Mouse (Mus musculus): ENCODE measurements at regions not wholly inside any gene's neighbourhood (a gene's known extent, or its start where the extent isn't known, plus 50 kb on each side); places are given as distances from the start of the nearest gene placed in this dataset.

DNA sequence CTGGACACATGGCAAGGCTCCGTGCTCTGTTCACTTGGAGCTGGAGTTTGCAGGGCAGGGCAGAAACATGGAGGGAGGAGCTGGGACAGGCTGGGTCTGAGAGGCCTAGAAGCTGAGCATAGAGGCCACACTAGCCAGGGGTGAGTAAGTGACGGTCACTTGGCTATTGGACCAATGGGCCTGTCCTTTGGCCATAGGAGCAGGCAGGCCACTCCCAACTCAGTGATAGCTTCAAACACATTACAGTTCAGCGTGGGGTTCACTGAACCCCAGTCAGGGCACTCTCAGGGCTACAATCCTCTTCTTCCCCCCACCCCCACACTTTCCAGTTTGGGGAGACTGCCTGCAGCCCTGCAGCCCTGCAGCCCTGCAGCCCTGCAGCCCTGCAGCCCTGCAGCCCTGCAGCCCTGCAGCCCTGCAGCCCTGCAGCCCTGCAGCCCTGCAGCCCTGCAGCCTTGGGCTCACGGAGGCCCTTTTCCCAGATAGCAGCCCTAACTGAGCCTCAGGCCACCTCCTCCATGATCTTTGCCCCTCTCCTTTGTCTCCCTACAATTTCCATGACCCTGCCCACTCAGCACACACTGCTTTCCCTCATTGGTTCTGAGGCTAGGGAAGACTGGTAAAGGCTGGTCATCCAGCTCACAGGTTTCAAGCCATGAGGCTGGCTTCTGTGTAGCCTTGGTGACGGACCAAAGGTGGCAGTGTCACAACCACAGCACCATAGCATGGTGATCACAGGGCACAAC, 285.3 kb downstream of the Cdh26 start:
- no peak for DNase-seq (ENCODE audit: low spot score)

DNA sequence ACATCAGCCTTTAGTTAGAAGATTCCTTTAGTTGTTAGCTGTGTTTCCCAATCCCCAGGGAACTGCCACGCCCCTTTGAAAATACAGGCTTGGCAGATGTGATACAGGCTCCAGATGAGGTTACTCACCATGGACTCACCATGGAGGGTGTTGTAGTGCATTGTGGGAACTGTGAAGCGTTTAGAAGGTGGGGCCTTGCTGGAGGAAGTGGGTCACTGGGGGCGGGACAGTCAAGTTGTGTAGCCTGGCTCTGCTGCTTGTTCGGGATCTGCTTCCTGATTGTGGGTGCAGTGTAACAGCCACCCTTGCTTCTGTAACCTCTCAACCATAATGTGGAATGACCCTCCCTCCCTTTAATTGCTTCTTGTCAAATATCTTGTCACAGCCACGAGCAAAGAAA, 287.7 kb downstream of the Cdh26 start:
- no peak for DNase-seq (ENCODE audit: low spot score)

GRCm38 (mm10) chr2:178723455-178723854, 293.1 kb downstream of the Cdh26 start:
- no peak for DNase-seq (ENCODE audit: low spot score)

- DNase-seq (ENCODE audit: low spot score) = no peak
These were observed 293.9 kb downstream of the Cdh26 start for GRCm38 (mm10) chr2:178724228-178724627.

GRCm38 (mm10) chr2:178727930-178728793, 297.8 kb downstream of the Cdh26 start:
- DNase-seq (ENCODE audit: low spot score) = no peak

GRCm38 (mm10) chr2:178728794-178729120, 298.4 kb downstream of the Cdh26 start:
- DNase-seq (ENCODE audit: low spot score) = no peak

DNA sequence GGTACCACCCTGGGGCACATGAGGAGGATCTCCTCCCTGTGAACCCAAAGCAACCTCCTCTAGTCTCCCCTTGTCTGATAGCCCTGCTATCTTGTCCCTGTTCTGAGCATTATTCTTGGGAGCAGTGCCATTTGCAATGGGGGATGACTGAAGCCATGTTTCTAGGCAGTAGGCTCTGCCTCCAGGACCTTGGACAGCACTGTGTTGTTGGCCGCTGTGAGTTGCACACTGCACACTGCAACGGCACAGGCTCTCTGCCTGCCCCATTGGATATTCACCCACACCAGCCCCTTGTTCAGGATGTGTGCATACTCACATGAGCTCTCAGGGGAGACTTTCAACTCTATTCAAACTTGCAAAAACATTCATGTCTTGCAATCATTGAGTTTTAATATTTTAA, 304.8 kb downstream of the Cdh26 start:
- DNase-seq (ENCODE audit: low spot score) = no peak

- no peak for DNase-seq (ENCODE audit: low spot score)
These were observed 314.3 kb downstream of the Cdh26 start for GRCm38 (mm10) chr2:178744617-178745016.

- DNase-seq (ENCODE audit: low spot score) = no peak
These were observed 315.1 kb downstream of the Cdh26 start for GRCm38 (mm10) chr2:178745296-178746015.

- DNase-seq (ENCODE audit: low spot score) = no peak
These were observed 320.9 kb downstream of the Cdh26 start for GRCm38 (mm10) chr2:178751247-178751646.

DNA sequence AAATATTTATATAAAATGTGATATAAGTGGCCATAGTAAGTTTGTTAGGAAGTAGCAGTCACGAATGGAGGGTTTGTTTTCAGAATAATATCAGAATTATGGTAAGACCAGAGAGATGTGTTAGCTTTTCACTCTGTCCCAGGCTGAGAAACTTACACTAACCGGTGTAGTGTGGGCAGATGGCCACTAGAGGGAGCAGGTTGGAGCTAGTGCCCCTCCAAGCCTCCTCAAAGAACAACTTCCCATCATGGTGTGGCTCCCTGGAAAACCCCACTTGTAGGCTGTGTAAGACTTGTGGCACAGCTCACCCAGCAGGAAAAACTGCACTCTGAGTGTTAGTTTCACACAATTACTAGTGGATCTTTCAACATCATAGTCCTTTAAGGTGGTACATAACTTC, 328.0 kb downstream of the Cdh26 start:
- DNase-seq (ENCODE audit: low spot score) = peak; percentile 21

- no peak for DNase-seq (ENCODE audit: low spot score)
These were observed 338.2 kb downstream of the Cdh26 start for GRCm38 (mm10) chr2:178768526-178768925.

- no peak for DNase-seq (ENCODE audit: low spot score)
These were observed 338.7 kb downstream of the Cdh26 start for GRCm38 (mm10) chr2:178769001-178769400.

DNA sequence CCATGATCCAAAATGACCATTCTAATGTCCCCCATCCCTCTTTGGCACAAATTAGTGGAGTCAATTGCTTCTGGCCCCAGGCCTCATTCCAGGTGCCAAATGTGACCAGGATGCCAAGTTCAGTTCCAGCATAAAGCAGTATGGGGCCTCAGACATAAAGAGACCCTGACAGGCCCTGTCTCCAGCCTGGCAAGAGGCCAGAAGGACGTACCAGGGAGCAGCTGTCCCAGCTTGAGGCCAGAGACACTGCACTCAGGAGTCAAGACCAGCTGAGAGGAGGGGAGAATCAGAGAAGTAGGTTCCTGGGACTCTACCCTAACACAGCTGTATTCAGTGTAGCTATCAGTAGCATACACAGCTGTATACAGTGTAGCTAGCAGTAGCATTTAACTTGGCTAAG, 341.1 kb downstream of the Cdh26 start:
- DNase-seq (ENCODE audit: low spot score) = no peak

DNA sequence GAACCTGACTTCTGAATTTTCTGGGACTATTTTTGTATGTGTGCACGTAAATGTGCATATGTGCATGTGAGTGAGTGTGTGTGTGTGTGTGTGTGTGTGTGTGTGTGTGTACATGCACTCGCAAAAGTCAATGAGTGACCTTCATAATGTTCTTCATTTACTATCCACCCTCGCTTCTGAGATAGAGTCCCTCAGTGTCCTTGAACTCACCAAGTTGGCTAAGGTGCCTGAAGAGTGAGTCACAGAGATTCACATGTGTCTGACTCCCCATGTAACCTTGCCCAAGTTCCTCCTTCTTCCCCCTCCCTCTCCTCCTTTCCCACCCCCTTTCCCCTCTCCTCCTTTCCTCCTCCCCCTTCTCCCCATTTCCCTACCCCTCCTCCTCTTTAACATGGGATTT, 341.6 kb downstream of the Cdh26 start:
- no peak for DNase-seq (ENCODE audit: low spot score)

GRCm38 (mm10) chr2:178784822-178785589, 354.7 kb downstream of the Cdh26 start:
- no peak for DNase-seq (ENCODE audit: low spot score)

DNA sequence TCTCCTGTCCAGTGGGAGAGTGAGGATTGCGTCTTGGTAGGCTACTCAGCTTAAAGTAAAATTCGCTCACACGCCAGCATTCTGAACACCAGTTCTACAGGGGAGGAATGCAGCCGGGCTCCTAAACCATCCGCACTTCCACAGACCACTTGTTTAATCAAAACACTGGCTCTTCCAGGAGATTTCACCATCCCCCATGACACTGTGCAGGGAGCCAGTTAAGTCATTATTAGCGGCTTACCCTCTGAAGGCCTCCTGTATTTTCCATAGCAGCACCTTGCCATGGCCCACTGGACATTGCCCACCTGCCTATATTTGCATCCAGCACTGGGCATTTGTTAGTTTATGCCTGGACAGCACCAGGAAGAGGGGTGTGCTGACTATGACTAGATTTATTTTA, 355.5 kb downstream of the Cdh26 start:
- no peak for DNase-seq (ENCODE audit: low spot score)

GRCm38 (mm10) chr2:178795841-178796240, 365.5 kb downstream of the Cdh26 start:
- no peak for DNase-seq (ENCODE audit: low spot score)

DNA sequence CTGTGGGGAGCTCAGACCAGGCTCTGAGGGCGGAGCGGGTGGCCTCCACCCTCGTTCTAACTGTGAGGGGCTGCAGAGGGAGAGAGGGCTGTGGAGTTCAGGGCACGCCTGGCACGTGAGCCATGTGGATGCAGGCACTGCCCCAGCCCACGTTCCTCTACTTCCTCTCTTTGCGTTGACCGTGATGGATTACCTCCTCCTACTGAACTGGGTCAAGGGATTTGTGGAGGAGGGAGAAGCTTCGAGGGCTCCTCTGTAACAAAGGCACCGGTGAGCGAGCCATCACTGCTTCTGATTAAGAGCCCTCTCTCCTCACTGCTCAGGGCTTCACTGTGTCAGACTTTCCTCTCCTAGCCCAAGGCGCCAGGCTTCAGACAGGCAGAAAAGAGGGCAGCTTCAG, 371.1 kb downstream of the Cdh26 start:
- no peak for DNase-seq (ENCODE audit: low spot score)

DNA sequence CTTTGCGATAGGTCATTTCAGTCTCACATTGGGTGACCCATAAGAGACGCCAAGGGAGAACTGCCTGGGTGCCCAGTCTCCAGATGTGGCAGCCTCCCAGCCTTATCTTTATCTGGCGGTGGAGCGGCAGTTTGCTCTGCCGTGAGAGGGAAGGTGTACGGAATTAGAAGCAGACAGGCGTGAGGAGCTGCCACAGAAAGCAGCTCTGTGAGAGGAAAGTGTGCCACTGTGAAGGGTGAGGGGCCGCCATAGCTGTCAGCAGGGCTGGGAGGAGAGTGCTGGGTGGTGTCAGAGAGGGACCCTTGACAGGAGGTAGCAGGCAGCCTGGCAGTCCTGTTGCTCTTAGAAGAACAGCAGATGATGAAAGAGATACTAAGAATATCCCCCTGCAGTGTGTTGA, 375.0 kb downstream of the Cdh26 start:
- DNase-seq (ENCODE audit: low spot score) = no peak

DNA sequence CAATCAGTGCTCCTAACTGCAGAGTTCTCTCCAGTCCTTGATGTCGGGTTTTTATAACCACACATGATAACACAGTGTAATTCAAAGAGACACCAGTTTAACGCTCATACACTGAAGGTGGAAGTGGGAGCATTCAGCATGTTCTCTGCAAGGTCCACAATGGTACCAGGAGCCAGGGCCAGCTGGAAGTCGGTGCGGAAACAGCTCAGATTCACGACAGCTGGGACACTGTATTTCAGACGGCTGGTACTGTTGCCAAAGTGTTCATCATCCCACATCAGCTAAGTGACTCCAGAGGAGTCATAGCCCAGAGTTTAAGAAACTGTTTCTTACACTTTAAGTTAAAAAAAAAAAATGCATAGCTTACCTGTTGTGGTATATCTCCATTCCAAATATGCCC, 391.2 kb downstream of the Cdh26 start:
- no peak for DNase-seq (ENCODE audit: low spot score)

GRCm38 (mm10) chr2:178830313-178830712, 400.0 kb downstream of the Cdh26 start:
- DNase-seq (ENCODE audit: low spot score) = no peak

All from c-Kit-positive CD71-positive TER-119-positive erythroid progenitor cells, embryonic 14.5 days (primary cell).